Mouse (Mus musculus) neural tube, embryonic 11.5 days (tissue): ENCODE measurements at regions not wholly inside any gene's neighbourhood (a gene's known extent, or its start where the extent isn't known, plus 50 kb on each side); places are given as distances from the start of the nearest gene placed in this dataset.

Experiments used
- ATAC-seq: fragments of 200-750 bp; cut with Nextera tagmentation; 2 replicates; pipeline ENCODE4 v1.8.0; 2017; ENCODE audit warnings: moderate number of reproducible peaks, mild to moderate bottlenecking, moderate TSS enrichment, moderate library complexity; ENCODE audit not compliant: insufficient read depth, low FRiP score, low TSS enrichment
- DNase-seq: peaks from one replicate; pipeline ENCODE4 v3.0.0-alpha.2; 2015; ENCODE audit warnings: low spot score
- H3K27ac ChIP-seq: fragments of 300-500 bp; sonication (generic); 2 replicates; pipeline ENCODE4 v1.5.1; 2014; ENCODE audit warnings: low read depth, mild to moderate bottlenecking, low read length
- H3K27me3 ChIP-seq: fragments of 300-500 bp; sonication (generic); 2 replicates; pipeline ENCODE4 v1.6.1; 2014; ENCODE audit warnings: mild to moderate bottlenecking, low read length, mixed read lengths; ENCODE audit not compliant: control insufficient read depth, insufficient read depth
- H3K36me3 ChIP-seq: fragments of 300-500 bp; sonication (generic); 2 replicates; pipeline ENCODE4 v1.6.1; 2014; ENCODE audit warnings: mild to moderate bottlenecking, low read length, moderate library complexity, mixed read lengths; ENCODE audit not compliant: control insufficient read depth, insufficient read depth
- H3K4me1 ChIP-seq: fragments of 300-500 bp; sonication (generic); 2 replicates; pipeline ENCODE4 v1.6.1; 2014; ENCODE audit warnings: low read length, mixed read lengths; ENCODE audit not compliant: control insufficient read depth, insufficient read depth
- H3K4me2 ChIP-seq: fragments of 300-500 bp; sonication (generic); 2 replicates; pipeline ENCODE4 v1.6.1; 2014; ENCODE audit warnings: low read depth, mild to moderate bottlenecking, moderate library complexity
- H3K4me3 ChIP-seq: fragments of 300-500 bp; sonication (generic); 2 replicates; pipeline ENCODE4 v1.5.1; 2014; ENCODE audit warnings: low read depth, low read length
- H3K9ac ChIP-seq: fragments of 300-500 bp; sonication (generic); 2 replicates; pipeline ENCODE4 v1.6.1; 2014; ENCODE audit warnings: mild to moderate bottlenecking, low read length
- H3K9me3 ChIP-seq: fragments of 300-500 bp; sonication (generic); 2 replicates; pipeline ENCODE4 v1.6.1; 2016; ENCODE audit warnings: low read length; ENCODE audit not compliant: control insufficient read depth
- WGBS: fragments of 180-500 bp; shearing (Covaris S2); extraction: QIAGEN DNeasy Blood & Tissue Kit; methylation state at CpG from one replicate; pipeline ENCODE4 v1.1.7; 2014; 5-methylcytosine and 5-hydroxymethylcytosine counted together

DNA sequence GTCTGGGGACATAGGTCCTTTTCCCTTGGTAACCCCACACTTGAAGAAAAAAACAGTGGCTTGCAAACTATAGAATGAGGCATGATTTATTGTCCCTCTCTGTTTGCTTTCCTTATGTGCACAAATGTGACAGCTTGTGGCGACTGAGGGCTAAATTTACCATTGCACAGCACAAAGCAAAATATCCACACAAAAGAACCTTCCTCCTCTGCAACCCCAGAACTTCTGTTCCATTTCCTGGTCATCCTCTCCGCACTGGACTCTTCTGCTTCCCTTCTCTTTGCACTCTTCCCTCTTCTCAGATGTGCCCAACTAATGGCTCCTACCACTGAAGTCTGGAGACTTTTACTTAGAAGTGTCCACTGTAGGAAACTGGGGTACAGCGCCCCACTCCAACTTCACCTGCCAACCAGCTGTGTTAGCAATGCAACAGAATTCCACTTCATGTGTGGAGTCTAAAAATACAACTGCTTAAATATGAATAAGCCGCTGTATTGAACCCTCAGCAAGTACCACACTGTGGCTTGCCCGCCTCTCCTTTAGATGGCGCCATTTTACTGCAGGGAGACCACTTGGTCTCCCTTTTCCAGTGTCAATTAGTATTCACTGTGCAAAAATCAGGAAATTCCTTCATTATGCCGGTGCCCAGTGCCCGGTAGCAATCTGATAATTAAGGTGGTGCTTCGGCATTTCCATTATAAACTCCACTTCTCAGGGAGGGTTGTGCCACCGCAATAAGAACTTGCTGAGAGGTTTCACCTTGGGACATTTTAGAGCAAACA is 199.6 kb downstream of the Foxa2 start:
- Histone ChIP-seq H3K9me3 (no peaks in the 10 kb centered on the region), H3K4me2 (no peak overlapping the region), H3K9ac (no peak overlapping the region), H3K4me3 (no peak overlapping the region), H3K4me1 (no peaks in the 10 kb centered on the region), H3K27ac (no peak overlapping the region), H3K27me3 (no peaks in the 10 kb centered on the region), H3K36me3 (no peaks in the 10 kb centered on the region)
- 27% methylated on average over 10 of the region's 10 CpGs for WGBS
- no peak for DNase-seq
- ATAC-seq = peak; percentile 69; the same call in 1 of the 2 replicates

DNA sequence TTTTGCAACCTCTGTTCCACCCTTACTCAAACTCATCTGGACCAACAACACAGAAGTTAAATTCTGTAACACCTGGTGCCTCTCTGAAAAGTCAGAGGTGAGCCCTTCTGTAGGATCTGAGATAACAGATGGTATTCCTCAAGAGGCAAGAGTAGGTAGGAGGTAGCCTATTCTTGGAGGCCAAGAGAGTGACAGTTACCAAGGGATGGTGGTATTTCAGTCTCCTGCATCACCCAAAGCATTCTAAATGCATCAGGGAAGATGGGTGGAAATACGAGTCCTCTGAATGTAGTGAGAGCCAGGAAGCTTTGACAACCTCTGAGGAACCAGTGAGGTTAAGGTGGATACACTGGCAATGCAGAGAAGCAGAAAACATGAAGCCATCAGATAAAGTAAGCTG is 201.5 kb downstream of the Foxa2 start:
- ATAC-seq = no peak
- no peak overlapping the region for H3K27ac ChIP-seq
- H3K27me3 ChIP-seq = no peaks in the 10 kb centered on the region
- H3K4me3 ChIP-seq = no peak overlapping the region
- H3K9me3 ChIP-seq = no peaks in the 10 kb centered on the region
- no peak for DNase-seq
- H3K36me3 ChIP-seq = no peaks in the 10 kb centered on the region
- no peak overlapping the region for H3K9ac ChIP-seq
- no peaks in the 10 kb centered on the region for H3K4me1 ChIP-seq
- no peak overlapping the region for H3K4me2 ChIP-seq
- WGBS = 76% methylated on average over 1 of the region's 1 CpGs

DNA sequence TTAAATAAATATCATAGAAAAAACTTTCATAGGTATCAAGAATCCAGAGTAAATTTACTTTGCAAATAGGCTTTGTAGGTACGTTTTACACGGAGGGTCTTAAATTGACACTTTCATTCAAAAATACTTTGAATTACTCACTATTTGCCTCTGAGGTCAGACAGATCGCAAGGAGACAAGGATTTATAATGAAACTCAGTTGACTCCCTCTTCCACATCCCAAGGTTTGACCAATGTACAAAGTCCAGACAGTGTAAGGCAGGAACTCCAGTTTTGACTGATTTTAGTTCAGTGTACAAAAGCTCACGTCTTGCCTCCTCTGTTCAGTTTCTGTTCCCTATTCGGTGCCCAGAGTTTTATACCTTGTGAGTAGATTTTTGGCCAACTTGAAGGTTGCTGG is 205.8 kb downstream of the Foxa2 start:
- DNase-seq (no peak), ATAC-seq (no peak)
- no peak overlapping the region for H3K27ac ChIP-seq
- H3K9me3 ChIP-seq = no peaks in the 10 kb centered on the region
- no peaks in the 10 kb centered on the region for H3K27me3 ChIP-seq
- H3K36me3 ChIP-seq = no peaks in the 10 kb centered on the region
- H3K9ac ChIP-seq = no peak overlapping the region
- H3K4me1 ChIP-seq = no peaks in the 10 kb centered on the region
- no peak overlapping the region for H3K4me3 ChIP-seq
- no peak overlapping the region for H3K4me2 ChIP-seq
- 90% methylated on average over 5 of the region's 5 CpGs for WGBS

DNA sequence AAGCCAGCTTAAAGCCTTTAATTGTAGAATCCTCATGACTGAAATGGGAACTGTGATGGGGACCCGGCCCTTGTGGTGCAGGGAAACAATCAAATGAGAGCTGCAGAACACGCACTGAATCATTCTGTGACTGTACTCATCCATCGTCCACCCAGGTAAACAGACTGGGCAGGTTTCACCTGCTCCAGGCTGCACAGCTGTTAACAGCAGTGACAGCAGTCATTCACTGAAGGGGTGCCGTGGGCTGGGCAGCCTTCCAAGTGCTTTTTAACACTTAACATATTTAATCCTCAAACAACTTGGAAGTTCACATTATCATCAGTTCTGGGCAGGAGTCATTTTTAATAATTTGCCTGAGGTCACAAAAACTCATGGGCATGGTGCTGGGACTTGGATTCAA is 208.2 kb downstream of the Foxa2 start:
- WGBS = 85% methylated on average over 4 of the region's 4 CpGs
- Histone ChIP-seq H3K4me2 (no peak overlapping the region), H3K4me1 (no peaks in the 10 kb centered on the region), H3K4me3 (no peak overlapping the region), H3K9ac (no peak overlapping the region), H3K27me3 (no peaks in the 10 kb centered on the region), H3K36me3 (no peaks in the 10 kb centered on the region), H3K27ac (no peak overlapping the region), H3K9me3 (no peaks in the 10 kb centered on the region)
- ATAC-seq (no peak), DNase-seq (no peak)

GRCm38 (mm10) chr2:147830551-147830950 is 216.2 kb downstream of the Foxa2 start:
- Histone ChIP-seq H3K4me1 (no peaks in the 10 kb centered on the region), H3K27ac (no peak overlapping the region), H3K9ac (no peak overlapping the region), H3K36me3 (no peaks in the 10 kb centered on the region), H3K4me3 (no peak overlapping the region), H3K27me3 (no peaks in the 10 kb centered on the region), H3K9me3 (no peaks in the 10 kb centered on the region), H3K4me2 (no peak overlapping the region)
- ATAC-seq (no peak), DNase-seq (no peak)
- 11% methylated on average over 6 of the region's 6 CpGs for WGBS

- Histone ChIP-seq H3K27me3 (no peaks in the 10 kb centered on the region), H3K4me2 (no peak overlapping the region), H3K9me3 (no peaks in the 10 kb centered on the region), H3K36me3 (no peaks in the 10 kb centered on the region), H3K27ac (no peak overlapping the region), H3K4me3 (no peak overlapping the region), H3K4me1 (no peaks in the 10 kb centered on the region), H3K9ac (no peak overlapping the region)
- no peak for ATAC-seq
- DNase-seq = no peak
- WGBS = 82% methylated on average over 3 of the region's 3 CpGs
Observed at GRCm38 (mm10) chr2:147816951-147817350, 229.8 kb downstream of the Foxa2 start.

DNA sequence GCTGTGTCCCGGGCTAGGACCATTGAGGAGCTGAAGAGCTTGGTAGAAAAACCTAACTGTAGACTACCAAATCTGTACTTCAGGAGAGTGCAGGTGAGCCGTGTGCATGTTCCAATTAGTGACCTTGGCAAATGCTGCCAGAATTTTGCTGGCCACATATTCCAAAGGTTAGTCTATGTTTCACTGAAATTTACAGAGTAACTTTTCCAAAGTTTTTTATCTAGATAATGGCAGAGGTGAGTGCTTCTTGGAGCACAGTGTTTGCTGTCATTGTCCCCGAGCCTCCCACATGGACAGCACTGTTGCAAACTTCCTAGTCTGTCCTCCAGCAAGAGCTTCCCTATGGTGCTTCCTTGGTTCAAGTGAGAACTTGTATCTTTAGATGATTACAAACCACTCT is 232.5 kb downstream of the Foxa2 start:
- H3K4me2 ChIP-seq = no peak overlapping the region
- H3K9ac ChIP-seq = no peak overlapping the region
- 73% methylated on average over 3 of the region's 3 CpGs for WGBS
- no peak overlapping the region for H3K27ac ChIP-seq
- no peaks in the 10 kb centered on the region for H3K36me3 ChIP-seq
- H3K4me1 ChIP-seq = no peaks in the 10 kb centered on the region
- ATAC-seq (no peak), DNase-seq (no peak)
- H3K27me3 ChIP-seq = no peaks in the 10 kb centered on the region
- no peaks in the 10 kb centered on the region for H3K9me3 ChIP-seq
- H3K4me3 ChIP-seq = no peak overlapping the region

DNA sequence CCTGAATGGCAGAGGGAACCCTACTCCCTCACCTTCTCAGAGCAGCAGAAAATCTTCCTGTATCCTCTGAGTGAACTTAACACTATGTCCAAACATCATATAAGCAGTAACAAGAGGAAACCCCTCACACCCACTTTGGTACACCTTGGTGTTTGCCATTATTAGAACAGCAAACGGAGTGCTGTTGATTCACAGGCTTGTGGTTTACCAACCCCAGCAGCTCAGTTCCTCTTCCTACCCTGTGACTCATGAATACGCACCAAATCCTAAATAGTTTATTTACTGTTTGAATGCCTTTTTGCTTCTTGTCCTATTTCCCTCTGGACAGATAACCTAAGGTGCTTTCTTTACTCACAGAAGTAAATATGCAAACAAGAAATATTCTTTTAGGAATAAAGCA is 233.3 kb downstream of the Foxa2 start:
- no peak overlapping the region for H3K4me2 ChIP-seq
- H3K4me3 ChIP-seq = no peak overlapping the region
- H3K27ac ChIP-seq = no peak overlapping the region
- DNase-seq (no peak), ATAC-seq (no peak)
- H3K9me3 ChIP-seq = no peaks in the 10 kb centered on the region
- no peak overlapping the region for H3K9ac ChIP-seq
- H3K27me3 ChIP-seq = no peaks in the 10 kb centered on the region
- H3K36me3 ChIP-seq = no peaks in the 10 kb centered on the region
- WGBS = 90% methylated on average over 2 of the region's 2 CpGs
- no peaks in the 10 kb centered on the region for H3K4me1 ChIP-seq

DNA sequence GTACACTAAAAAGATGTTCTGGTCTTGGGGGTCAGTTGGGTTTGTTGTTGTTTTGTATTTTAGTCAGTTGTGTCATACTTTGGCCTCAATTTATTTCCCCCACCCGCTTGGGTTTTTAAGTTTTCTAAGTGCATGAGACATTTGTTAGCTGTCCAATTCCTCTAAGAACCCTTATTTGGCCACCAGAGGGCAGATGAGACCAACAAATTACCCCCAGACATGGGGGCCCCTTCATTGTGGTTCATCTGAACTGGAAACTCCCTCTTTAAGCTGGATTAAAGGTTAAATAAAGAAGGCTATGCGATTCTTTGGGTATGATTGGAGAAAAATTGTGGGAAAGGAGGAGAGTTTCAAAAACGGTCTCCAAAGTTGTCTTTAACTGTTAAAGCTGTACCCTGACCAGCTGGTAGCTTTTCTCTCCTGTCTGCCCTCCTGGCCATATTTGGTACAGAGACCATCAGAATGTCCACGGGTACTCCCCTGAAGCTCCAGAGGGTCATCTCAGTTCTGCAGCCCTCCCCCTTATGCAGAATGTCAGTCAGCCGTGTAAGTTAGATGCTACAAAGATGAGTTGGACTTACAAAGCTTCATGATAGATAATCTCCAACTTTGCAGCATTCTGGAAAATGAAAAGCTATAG is 238.6 kb downstream of the Foxa2 start:
- H3K4me3 ChIP-seq = no peak overlapping the region
- no peak overlapping the region for H3K9ac ChIP-seq
- H3K27ac ChIP-seq = no peak overlapping the region
- WGBS = 51% methylated on average over 5 of the region's 5 CpGs
- H3K9me3 ChIP-seq = no peaks in the 10 kb centered on the region
- ATAC-seq (no peak), DNase-seq (peak; percentile 52)
- H3K4me1 ChIP-seq = no peaks in the 10 kb centered on the region
- no peaks in the 10 kb centered on the region for H3K36me3 ChIP-seq
- H3K27me3 ChIP-seq = no peaks in the 10 kb centered on the region
- H3K4me2 ChIP-seq = no peak overlapping the region
